ENCODE assay signal across 8 mouse cellular contexts in genomic region chr15:8382213-8382612, GRCm38 (mm10).
DNase-seq lines count a peak whose midpoint lies in the region; ATAC-seq and TF ChIP-seq lines count a peak whose summit lies in the region.

No protein-coding gene starts in this region.

- DNase-seq in cerebellum, adult 18-20 months: peak; percentile 30 to 39
- DNase-seq in cerebellum, adult 11 months: no peak
- peak; percentile 45 for DNase-seq in layer of hippocampus, adult 11-12 months (ENCODE audit: low spot score)
- DNase-seq in layer of hippocampus, adult 8-10 months (ENCODE audit: low spot score in 2 of 2): no peak
- DNase-seq in CH12.LX (ENCODE audit: extremely low read depth): peak; percentile 56
- peak; percentile 70 for DNase-seq in embryonic facial prominence, embryonic 14.5 days (ENCODE audit: low spot score)
- DNase-seq in mesoderm, embryonic 11.5 days (ENCODE audit: low read depth, low spot score): peak; percentile 4

- H3K9ac ChIP-seq in CH12.LX (ENCODE audit: insufficient read depth, low read depth): no peak overlapping the region
- no peak overlapping the region for H3K9ac ChIP-seq in embryonic facial prominence, embryonic 14.5 days (ENCODE audit: low read depth, low read length)
- no peak overlapping the region for H3K9ac ChIP-seq in midbrain, embryonic 16.5 days (ENCODE audit: low read depth, low read length)

- H3K36me3 ChIP-seq in CH12.LX (replicated peaks in 1 of 2; ENCODE audit: control insufficient read depth in 1 of 2, insufficient read depth in 1 of 2, low read length in 1 of 2): peaks cover 0 to 2% of the 10 kb centered on the region in 2 experiments
- H3K36me3 ChIP-seq in embryonic facial prominence, embryonic 14.5 days (ENCODE audit: control insufficient read depth, insufficient read depth, low read length): no peaks in the 10 kb centered on the region
- H3K36me3 ChIP-seq in midbrain, embryonic 16.5 days (ENCODE audit: control insufficient read depth, insufficient read depth, low read length): no peaks in the 10 kb centered on the region

- 62% methylated on average over 3 of the region's 3 CpGs for WGBS in embryonic facial prominence, embryonic 14.5 days
- WGBS in midbrain, embryonic 16.5 days: 78% methylated on average over 3 of the region's 3 CpGs

- H3K4me2 ChIP-seq in CH12.LX (ENCODE audit: insufficient read depth, low read depth, poor library complexity, severe bottlenecking): no peak overlapping the region
- no peak overlapping the region for H3K4me2 ChIP-seq in embryonic facial prominence, embryonic 14.5 days (ENCODE audit: low read depth, low read length)
- H3K4me2 ChIP-seq in midbrain, embryonic 16.5 days (ENCODE audit: low read length): no peak overlapping the region

- no peak overlapping the region for H3K4me3 ChIP-seq in CH12.LX (replicated peaks in 1 of 3; ENCODE audit: low read depth in 2 of 3, low read length in 2 of 3, poor library complexity in 1 of 3)
- H3K4me3 ChIP-seq in embryonic facial prominence, embryonic 14.5 days (ENCODE audit: low read depth, low read length): no peak overlapping the region
- H3K4me3 ChIP-seq in midbrain, embryonic 16.5 days (ENCODE audit: low read depth, low read length): no peak overlapping the region

- TF ChIP-seq CTCF in CH12.LX (conservative IDR thresholded peaks at IDR 0.05 in 1 of 2, IDR thresholded peaks at IDR 0.05 in 1 of 2; ENCODE audit: low read depth in 2 of 2, low read length in 2 of 2): peak; percentile 27 to 73; a peak in 3 of 4 replicates

- dilution Hi-C loops in CH12.LX (cut with MboI; ENCODE audit: extremely low pct_ligation_motif_present, extremely low pct_unique_long_range_greater_than_20kb, low sequenced_read_pairs): no loop called here

- no peak for TF ChIP-seq POLR2A in CH12.LX (IDR thresholded peaks at IDR 0.05; ENCODE audit: low read depth, low read length)

- peaks cover 29% of the 10 kb centered on the region for H3K79me2 ChIP-seq in CH12.LX (replicated peaks; ENCODE audit: control insufficient read depth, extremely low read depth, insufficient read depth, poor library complexity, severe bottlenecking)

- ATAC-seq in embryonic facial prominence, embryonic 14.5 days (ENCODE audit: low read depth): no peak
- no peak for ATAC-seq in midbrain, embryonic 16.5 days

- no peaks in the 10 kb centered on the region for H3K9me3 ChIP-seq in CH12.LX (replicated peaks; ENCODE audit: low read length)
- no peaks in the 10 kb centered on the region for H3K9me3 ChIP-seq in embryonic facial prominence, embryonic 14.5 days (ENCODE audit: control insufficient read depth, low read length)
- no peaks in the 10 kb centered on the region for H3K9me3 ChIP-seq in midbrain, embryonic 16.5 days (replicated peaks; ENCODE audit: control insufficient read depth, low read length, poor library complexity, severe bottlenecking)

- in situ Hi-C loops in CH12.LX (cut with MboI; ENCODE audit: low pct_ligation_motif_present, low pct_unique_long_range_greater_than_20kb, low sequenced_read_pairs): loop anchor here (10.0 kb wide), 2 partner anchors 63 to 233 kb away; partner anchors contain the start of gene Nipbl

- no peak overlapping the region for H3K27ac ChIP-seq in CH12.LX (ENCODE audit: insufficient read depth, low read depth)
- no peak overlapping the region for H3K27ac ChIP-seq in embryonic facial prominence, embryonic 14.5 days (replicated peaks; ENCODE audit: low read depth, low read length)
- no peak overlapping the region for H3K27ac ChIP-seq in midbrain, embryonic 16.5 days (ENCODE audit: low read length)

- TF ChIP-seq EP300 in CH12.LX (IDR thresholded peaks at IDR 0.05; ENCODE audit: low read length): no peak

- TF ChIP-seq RAD21 in CH12.LX (IDR thresholded peaks at IDR 0.05; ENCODE audit: low read depth, low read length): peak; percentile 54

- H3K27me3 ChIP-seq in CH12.LX (replicated peaks): no peaks in the 10 kb centered on the region
- H3K27me3 ChIP-seq in embryonic facial prominence, embryonic 14.5 days (replicated peaks; ENCODE audit: control insufficient read depth, insufficient read depth, low read length): no peaks in the 10 kb centered on the region
- no peaks in the 10 kb centered on the region for H3K27me3 ChIP-seq in midbrain, embryonic 16.5 days (ENCODE audit: control insufficient read depth, insufficient read depth, low read depth, low read length)

- peaks cover 0 to 5% of the 10 kb centered on the region in 2 experiments; a peak in 1 of 4 replicates for H3K4me1 ChIP-seq in CH12.LX (ENCODE audit: control insufficient read depth in 1 of 2, insufficient read depth in 2 of 2)
- no peaks in the 10 kb centered on the region for H3K4me1 ChIP-seq in embryonic facial prominence, embryonic 14.5 days (ENCODE audit: control insufficient read depth, insufficient read depth, low read length)
- no peaks in the 10 kb centered on the region for H3K4me1 ChIP-seq in midbrain, embryonic 16.5 days (ENCODE audit: control insufficient read depth, insufficient read depth, low read length)

TF ChIP-seq in CH12.LX, 34 proteins besides CTCF, POLR2A, EP300 and RAD21:
- TF ChIP-seq BHLHE40 (IDR thresholded peaks at IDR 0.05; ENCODE audit: low read depth, low read length): no peak
- no peak for TF ChIP-seq NELFE (IDR thresholded peaks at IDR 0.05; ENCODE audit: low read depth, low read length)
- no peak for TF ChIP-seq MXI1 (IDR thresholded peaks at IDR 0.05; ENCODE audit: low read depth, low read length)
- no peak for TF ChIP-seq MEF2A (IDR thresholded peaks at IDR 0.05; ENCODE audit: borderline replicate concordance, low read depth, low read length)
- no peak; the same call in 1 of the 2 replicates for TF ChIP-seq JUND (conservative IDR thresholded peaks at IDR 0.05; ENCODE audit: low read depth, low read length)
- TF ChIP-seq POLR2AphosphoS2 (IDR thresholded peaks at IDR 0.05; ENCODE audit: low read depth, low read length): no peak
- TF ChIP-seq IRF4 (IDR thresholded peaks at IDR 0.05; ENCODE audit: low read depth, low read length): no peak
- TF ChIP-seq ZNF384 (IDR thresholded peaks at IDR 0.05; ENCODE audit: low read depth, low read length): peak; percentile 67
- no peak for TF ChIP-seq ELF1 (IDR thresholded peaks at IDR 0.05; ENCODE audit: low read depth, low read length)
- TF ChIP-seq PAX5 (IDR thresholded peaks at IDR 0.05; ENCODE audit: low read length): no peak
- TF ChIP-seq SIN3A (IDR thresholded peaks at IDR 0.05; ENCODE audit: low read length): no peak
- TF ChIP-seq NRF1 (IDR thresholded peaks at IDR 0.05; ENCODE audit: low read depth, low read length): no peak
- TF ChIP-seq HCFC1 (IDR thresholded peaks at IDR 0.05; ENCODE audit: low read depth, low read length): no peak
- no peak for TF ChIP-seq ZC3H11A (IDR thresholded peaks at IDR 0.05; ENCODE audit: low read depth, low read length)
- TF ChIP-seq TBP (conservative IDR thresholded peaks at IDR 0.05; ENCODE audit: low read depth, low read length): no peak
- TF ChIP-seq KAT2A (IDR thresholded peaks at IDR 0.05; ENCODE audit: insufficient replicate concordance, low read length): no peak
- TF ChIP-seq MAFK (IDR thresholded peaks at IDR 0.05; ENCODE audit: insufficient replicate concordance, low read length): peak; percentile 36; the same call in 1 of the 2 replicates
- TF ChIP-seq USF1 (IDR thresholded peaks at IDR 0.05; ENCODE audit: low read depth, low read length): no peak
- TF ChIP-seq MAX (IDR thresholded peaks at IDR 0.05; ENCODE audit: low read length): no peak
- TF ChIP-seq GABPA (IDR thresholded peaks at IDR 0.05; ENCODE audit: insufficient replicate concordance, low read depth, low read length): no peak
- no peak for TF ChIP-seq JUN (IDR thresholded peaks at IDR 0.05; ENCODE audit: insufficient read depth, low read depth, low read length)
- peak; percentile 76 for TF ChIP-seq SMC3 (IDR thresholded peaks at IDR 0.05; ENCODE audit: low read depth, low read length)
- TF ChIP-seq TCF12 (IDR thresholded peaks at IDR 0.05; ENCODE audit: low read depth, low read length): no peak
- no peak for TF ChIP-seq ZKSCAN1 (IDR thresholded peaks at IDR 0.05; ENCODE audit: borderline replicate concordance, low read depth, low read length)
- no peak for TF ChIP-seq USF2 (conservative IDR thresholded peaks at IDR 0.05; ENCODE audit: low read depth, low read length)
TF ChIP-seq in CH12.LX: peak in this region for 3.

Comparison
In these comparisons a context has a peak if more than half of its experiments do, and no peak if none do; other contexts are left out.
1. DNase-seq: peak in cerebellum, adult 18-20 months (2 of 2), layer of hippocampus, adult 11-12 months (single experiment), CH12.LX (single experiment), embryonic facial prominence, embryonic 14.5 days (single experiment) and mesoderm, embryonic 11.5 days (single experiment); none in cerebellum, adult 11 months (single experiment) and layer of hippocampus, adult 8-10 months (0 of 2).